Mouse (Mus musculus) bone marrow macrophage, adult 2 months (primary cell): ENCODE measurements around the gene Sbno1.

Source experiments
- CTCF ChIP-seq: IDR thresholded peaks from 2 replicates; pipeline ENCODE4 v1.5.1; 2012; ENCODE audit warnings: low read depth, mild to moderate bottlenecking, low read length, moderate library complexity
- POLR2A ChIP-seq: IDR thresholded peaks from 2 replicates; pipeline ENCODE4 v1.6.1; 2012; ENCODE audit warnings: mild to moderate bottlenecking, low read depth, low read length, borderline replicate concordance

DNA sequence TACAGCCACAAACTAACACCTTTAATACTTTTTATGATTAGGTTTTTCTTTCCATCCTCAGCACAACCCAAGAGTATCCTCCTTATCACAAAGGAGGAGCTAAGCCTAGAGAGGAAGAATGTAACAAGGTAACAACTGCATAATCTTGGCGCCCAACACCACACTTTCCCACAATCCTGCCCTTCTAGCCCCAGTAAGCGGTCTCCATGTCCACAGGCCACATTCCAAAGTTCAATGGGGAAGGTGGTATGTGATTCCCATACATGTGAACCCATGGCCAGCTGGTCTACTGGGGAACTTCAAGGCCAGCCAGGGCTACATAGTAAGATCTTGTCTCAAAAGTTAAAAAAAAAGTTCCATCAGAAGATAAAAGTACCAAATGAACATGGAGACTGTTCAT, 4.0 kb downstream of the Sbno1 start:
- TF ChIP-seq CTCF: no peak
- TF ChIP-seq POLR2A: no peak
